In the genomic region with DNA sequence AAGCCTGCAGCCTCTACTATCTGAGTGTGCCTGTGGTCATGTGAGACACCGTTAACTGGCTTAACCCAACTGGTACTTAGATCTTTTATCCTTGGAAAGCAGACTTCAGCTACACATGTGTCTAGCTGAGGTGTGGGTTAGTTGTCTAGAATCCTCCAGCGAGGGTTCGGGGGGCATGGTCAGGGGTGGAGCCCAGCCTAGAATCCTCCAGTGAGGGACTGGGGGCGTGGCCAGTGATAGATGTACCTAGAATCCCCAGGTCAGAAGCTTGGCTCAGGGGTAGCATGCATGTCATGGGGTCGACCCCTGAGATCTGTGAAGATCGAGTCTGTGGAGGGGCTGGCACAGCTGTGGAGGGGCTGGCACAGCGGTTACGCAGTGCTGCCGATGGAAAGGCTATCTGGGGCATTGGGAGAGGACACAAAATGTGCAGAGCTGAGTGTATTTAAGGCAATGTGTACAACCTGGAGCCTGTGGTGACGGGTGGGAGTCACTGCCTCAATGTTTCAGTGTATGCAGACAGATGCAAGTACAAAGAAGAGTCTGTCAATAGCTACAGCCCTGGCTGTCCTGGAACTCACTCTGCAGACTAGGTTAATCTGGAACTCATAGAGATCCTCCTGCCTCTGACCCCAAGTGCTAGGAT, we compare ENCODE assay signal across 16 mouse cellular contexts. TPM values are rescaled to one million over a fixed set of nuclear protein-coding genes. Genes with fewer than 3 reads are reported as not detected.
"Had no signal": no experiment of that assay in that cellular context is flagged by ENCODE, and none has a peak within 500 bp of the region (broad histone marks: within the 10 kb centered on the region; RNA-seq: fewer than 3 reads in every experiment).

No protein-coding gene starts in this region.

- H3K9me3 ChIP-seq: limb, embryonic 13.5 days; liver, embryonic 12.5 days; megakaryocyte, embryonic 14.5 days; midbrain, embryonic 15.5 days; neural tube, embryonic 13.5 days had no signal

- H3K4me2 ChIP-seq: limb, embryonic 13.5 days; liver, embryonic 12.5 days; lung, embryonic 14.5 days; midbrain, embryonic 11.5 days; midbrain, embryonic 15.5 days; neural tube, embryonic 13.5 days had no signal

- H3K27me3 ChIP-seq: limb, embryonic 13.5 days; liver, embryonic 12.5 days; midbrain, embryonic 15.5 days; neural tube, embryonic 13.5 days had no signal

- H3K4me1 ChIP-seq: limb, embryonic 13.5 days; midbrain, embryonic 15.5 days had no signal

- DNase-seq: kidney, postnatal 10 days; left cerebral cortex, postnatal 4 days; lung, embryonic 14.5 days; lung, postnatal 10 days; lung, postnatal 4 days; retina, postnatal 1 day; right cerebral cortex, postnatal 25 days; thymus, adult 18-20 months had no signal

- H3K4me3 ChIP-seq: limb, embryonic 13.5 days; liver, embryonic 12.5 days; megakaryocyte, embryonic 14.5 days; midbrain, embryonic 15.5 days; neural tube, embryonic 13.5 days had no signal

- H3K27ac ChIP-seq: limb, embryonic 13.5 days; liver, embryonic 12.5 days; midbrain, embryonic 15.5 days; neural tube, embryonic 13.5 days had no signal

- H3K9ac ChIP-seq: limb, embryonic 13.5 days; liver, embryonic 12.5 days; lung, embryonic 14.5 days; midbrain, embryonic 15.5 days; neural tube, embryonic 13.5 days had no signal

- ATAC-seq: liver, embryonic 12.5 days; midbrain, embryonic 15.5 days had no signal

RNA-seq across cellular contexts. Expression of gene Tnfaip8l1, which starts 11.2 kb away (rescaled TPM):
- total RNA-seq: monocyte, adult 5-6 weeks had no signal

RNA-seq across cellular contexts. Expression of gene Lrg1, which starts 51.7 kb away (rescaled TPM):
- total RNA-seq: left cerebral cortex, postnatal 4 days; monocyte, adult 5-6 weeks had no signal
- polyA plus RNA-seq: kidney, embryonic 14.5 days; midbrain, embryonic 11.5 days had no signal
